Mouse (Mus musculus) embryonic fibroblast, embryonic 13.5 days (primary cell): Measurements from ENCODE around the gene App.

ENCODE experiments used
- CTCF ChIP-seq: IDR thresholded peaks from 2 replicates; pipeline ENCODE4 v1.5.1; 2011; ENCODE audit warnings: mild to moderate bottlenecking, control low read depth, low read length, moderate library complexity, borderline replicate concordance; ENCODE audit not compliant: insufficient read depth
- POLR2A ChIP-seq: IDR thresholded peaks from 2 replicates; pipeline ENCODE4 v1.6.1; 2011; ENCODE audit warnings: low read depth, mild to moderate bottlenecking, control low read depth, low read length, moderate library complexity

DNA sequence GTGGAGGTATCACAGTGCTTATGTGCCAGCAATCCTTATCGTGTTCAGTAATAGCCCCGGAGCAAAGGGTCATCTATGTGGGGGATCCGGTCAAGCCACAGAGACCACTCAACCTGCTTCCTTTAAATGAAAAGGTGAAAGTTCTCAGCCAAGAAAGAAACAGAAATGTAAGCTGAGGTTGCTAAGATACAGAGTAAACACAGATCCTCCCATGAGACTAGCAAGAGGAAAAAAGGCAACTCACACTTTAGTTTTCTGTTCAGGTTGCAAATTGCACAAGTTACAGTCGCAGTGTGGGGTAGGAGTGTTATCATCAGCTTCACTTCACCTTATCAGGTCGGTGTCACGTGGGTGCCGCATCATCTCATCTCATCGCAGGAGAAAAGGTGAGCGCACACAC, 41.6 kb upstream of the App start:
- TF ChIP-seq CTCF = no peak
- no peak for TF ChIP-seq POLR2A
